Mouse (Mus musculus): ENCODE data around the gene Hoxb9. TPM values are rescaled to one million over a fixed set of nuclear protein-coding genes. Genes with fewer than 3 reads are reported as not detected.

Hoxb9 gene
- total and polyA plus RNA-seq, 3 experiments = not detected

DNA sequence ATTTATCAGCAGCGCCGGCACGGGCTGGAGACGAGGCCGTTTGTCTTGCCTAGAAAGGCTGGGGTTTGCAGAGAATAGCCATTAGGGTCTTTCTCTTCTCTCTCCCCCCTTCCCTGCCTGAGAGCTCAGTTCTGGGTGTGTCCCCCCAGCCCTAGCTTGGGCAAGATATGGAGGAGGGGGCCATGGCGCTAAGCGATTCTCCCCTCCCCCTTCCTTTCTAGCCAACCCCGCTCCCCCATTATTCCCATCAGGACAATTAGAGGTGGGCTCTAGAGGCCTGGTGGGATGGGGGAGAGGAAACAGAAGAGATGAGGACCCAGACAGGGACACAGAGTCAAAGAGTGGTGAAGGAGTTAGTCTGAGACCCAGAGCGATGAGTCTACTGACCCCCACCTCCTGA, 16.2 kb downstream of the Hoxb9 start:
- Histone ChIP-seq H3K4me2 (ENCODE audit: insufficient read depth, low read depth, poor library complexity, severe bottlenecking) (no peak overlapping the region), H3K9ac (ENCODE audit: insufficient read depth, low read depth) (no peak overlapping the region), H3K9me3 (replicated peaks; ENCODE audit: low read length) (peaks cover 16% of the 10 kb centered on the region), H3K4me3 (replicated peaks in 1 of 3; ENCODE audit: low read depth in 2 of 3, low read length in 2 of 3, poor library complexity in 1 of 3) (no peak overlapping the region), H3K4me1 (ENCODE audit: control insufficient read depth in 1 of 2, insufficient read depth in 2 of 2) (peaks cover 5 to 8% of the 10 kb centered on the region in 2 experiments; a peak in 3 of 4 replicates), H3K79me2 (replicated peaks; ENCODE audit: control insufficient read depth, extremely low read depth, insufficient read depth, poor library complexity, severe bottlenecking) (no peaks in the 10 kb centered on the region), H3K27me3 (replicated peaks) (peaks cover 95% of the 10 kb centered on the region), H3K27ac (ENCODE audit: insufficient read depth, low read depth) (no peak overlapping the region), H3K36me3 (replicated peaks in 1 of 2; ENCODE audit: control insufficient read depth in 1 of 2, insufficient read depth in 1 of 2, low read length in 1 of 2) (no peaks in the 10 kb centered on the region)
- in situ Hi-C loops (cut with MboI; ENCODE audit: low pct_ligation_motif_present, low pct_unique_long_range_greater_than_20kb, low sequenced_read_pairs) = no loop called here
- DNase-seq (ENCODE audit: extremely low read depth) = no peak
- TF ChIP-seq MAZ (IDR thresholded peaks at IDR 0.05; ENCODE audit: low read depth, low read length) = no peak
- no peak for TF ChIP-seq IRF4 (IDR thresholded peaks at IDR 0.05; ENCODE audit: low read depth, low read length)
- TF ChIP-seq POLR2AphosphoS2 (IDR thresholded peaks at IDR 0.05; ENCODE audit: low read depth, low read length) = no peak
- no peak for TF ChIP-seq RAD21 (IDR thresholded peaks at IDR 0.05; ENCODE audit: low read depth, low read length)
- no peak for TF ChIP-seq MAX (IDR thresholded peaks at IDR 0.05; ENCODE audit: low read length)
- no peak for TF ChIP-seq ETS1 (conservative IDR thresholded peaks at IDR 0.05; ENCODE audit: low read depth, low read length)
- TF ChIP-seq ZMIZ1 (IDR thresholded peaks at IDR 0.05; ENCODE audit: low read depth, low read length) = no peak
- TF ChIP-seq SMC3 (IDR thresholded peaks at IDR 0.05; ENCODE audit: low read depth, low read length) = no peak
- no peak for TF ChIP-seq PAX5 (IDR thresholded peaks at IDR 0.05; ENCODE audit: low read length)
- no peak for TF ChIP-seq ZKSCAN1 (IDR thresholded peaks at IDR 0.05; ENCODE audit: borderline replicate concordance, low read depth, low read length)
- no peak for TF ChIP-seq HCFC1 (IDR thresholded peaks at IDR 0.05; ENCODE audit: low read depth, low read length)
- no peak for TF ChIP-seq GABPA (IDR thresholded peaks at IDR 0.05; ENCODE audit: insufficient replicate concordance, low read depth, low read length)
- TF ChIP-seq NRF1 (IDR thresholded peaks at IDR 0.05; ENCODE audit: low read depth, low read length) = no peak
- TF ChIP-seq BHLHE40 (IDR thresholded peaks at IDR 0.05; ENCODE audit: low read depth, low read length) = no peak
- dilution Hi-C loops (cut with MboI; ENCODE audit: extremely low pct_ligation_motif_present, extremely low pct_unique_long_range_greater_than_20kb, low sequenced_read_pairs) = no loop called here

- Histone ChIP-seq H3K4me3 (replicated peaks in 1 of 3; ENCODE audit: low read depth in 2 of 3, low read length in 2 of 3, poor library complexity in 1 of 3) (no peak overlapping the region), H3K79me2 (replicated peaks; ENCODE audit: control insufficient read depth, extremely low read depth, insufficient read depth, poor library complexity, severe bottlenecking) (no peaks in the 10 kb centered on the region), H3K27ac (ENCODE audit: insufficient read depth, low read depth) (no peak overlapping the region), H3K4me1 (ENCODE audit: control insufficient read depth in 1 of 2, insufficient read depth in 2 of 2) (peaks cover 2 to 19% of the 10 kb centered on the region in 2 experiments; a peak in 2 of 4 replicates), H3K9me3 (replicated peaks; ENCODE audit: low read length) (peaks cover 15% of the 10 kb centered on the region), H3K27me3 (replicated peaks) (peaks cover 96% of the 10 kb centered on the region), H3K9ac (ENCODE audit: insufficient read depth, low read depth) (no peak overlapping the region), H3K4me2 (ENCODE audit: insufficient read depth, low read depth, poor library complexity, severe bottlenecking) (0 out of 2 replicates have a peak overlapping the region, but pooled peaks have one; percentile 53), H3K36me3 (replicated peaks in 1 of 2; ENCODE audit: control insufficient read depth in 1 of 2, insufficient read depth in 1 of 2, low read length in 1 of 2) (no peaks in the 10 kb centered on the region)
- no peak for DNase-seq (ENCODE audit: extremely low read depth)
- in situ Hi-C loops (cut with MboI; ENCODE audit: low pct_ligation_motif_present, low pct_unique_long_range_greater_than_20kb, low sequenced_read_pairs) (no loop called here), dilution Hi-C loops (cut with MboI; ENCODE audit: extremely low pct_ligation_motif_present, extremely low pct_unique_long_range_greater_than_20kb, low sequenced_read_pairs) (no loop called here)
- TF ChIP-seq ZKSCAN1 (IDR thresholded peaks at IDR 0.05; ENCODE audit: borderline replicate concordance, low read depth, low read length) (no peak), HCFC1 (IDR thresholded peaks at IDR 0.05; ENCODE audit: low read depth, low read length) (no peak), JUN (IDR thresholded peaks at IDR 0.05; ENCODE audit: insufficient read depth, low read depth, low read length) (no peak), KAT2A (IDR thresholded peaks at IDR 0.05; ENCODE audit: insufficient replicate concordance, low read length) (no peak), UBTF (IDR thresholded peaks at IDR 0.05; ENCODE audit: low read depth, low read length) (no peak), ZMIZ1 (IDR thresholded peaks at IDR 0.05; ENCODE audit: low read depth, low read length) (no peak), NRF1 (IDR thresholded peaks at IDR 0.05; ENCODE audit: low read depth, low read length) (no peak), ELF1 (IDR thresholded peaks at IDR 0.05; ENCODE audit: low read depth, low read length) (no peak), CTCF (conservative IDR thresholded peaks at IDR 0.05 in 1 of 2, IDR thresholded peaks at IDR 0.05 in 1 of 2; ENCODE audit: low read depth in 2 of 2, low read length in 2 of 2) (no peak), SIN3A (IDR thresholded peaks at IDR 0.05; ENCODE audit: low read length) (no peak), MYC (IDR thresholded peaks at IDR 0.05; ENCODE audit: low read depth, low read length) (no peak), MAFK (IDR thresholded peaks at IDR 0.05; ENCODE audit: insufficient replicate concordance, low read length) (no peak), ETS1 (conservative IDR thresholded peaks at IDR 0.05; ENCODE audit: low read depth, low read length) (no peak), BHLHE40 (IDR thresholded peaks at IDR 0.05; ENCODE audit: low read depth, low read length) (no peak), RAD21 (IDR thresholded peaks at IDR 0.05; ENCODE audit: low read depth, low read length) (no peak), ZNF384 (IDR thresholded peaks at IDR 0.05; ENCODE audit: low read depth, low read length) (no peak), ZC3H11A (IDR thresholded peaks at IDR 0.05; ENCODE audit: low read depth, low read length) (no peak), TCF12 (IDR thresholded peaks at IDR 0.05; ENCODE audit: low read depth, low read length) (no peak), MXI1 (IDR thresholded peaks at IDR 0.05; ENCODE audit: low read depth, low read length) (no peak), PAX5 (IDR thresholded peaks at IDR 0.05; ENCODE audit: low read length) (no peak)
Observed at GRCm38 (mm10) chr11:96288455-96289221, 17.4 kb downstream of the Hoxb9 start.
